Mouse (Mus musculus): ENCODE results near the gene Tacc3.

- TF ChIP-seq CTCF (IDR thresholded peaks at IDR 0.05; ENCODE audit: extremely low read depth, insufficient read length, insufficient replicate concordance, low read depth, low read length) (no peak), POLR2A (IDR thresholded peaks at IDR 0.05; ENCODE audit: low read depth, low read length) (no peak)
Observed at GRCm38 (mm10) chr5:33682963-33683362, 25.0 kb downstream of the Tacc3 start.
